Mouse (Mus musculus) kidney, embryonic 14.5 days (tissue): Measurements from ENCODE around the gene Hsf5. TPM values are rescaled to one million over a fixed set of nuclear protein-coding genes. Genes with fewer than 3 reads are reported as not detected.

Source experiments
- ATAC-seq: fragments of 200-750 bp; cut with Nextera tagmentation; 2 replicates; pipeline ENCODE4 v1.8.0; 2017; ENCODE audit warnings: moderate number of reproducible peaks, mild to moderate bottlenecking, moderate TSS enrichment, moderate library complexity; ENCODE audit not compliant: low FRiP score, low TSS enrichment
- H3K27ac ChIP-seq: fragments of 300-500 bp; sonication (generic); 2 replicates; pipeline ENCODE4 v1.5.1; 2014; ENCODE audit warnings: low read depth, mild to moderate bottlenecking, low read length, moderate library complexity, mixed read lengths
- H3K27me3 ChIP-seq: fragments of 300-500 bp; sonication (generic); 2 replicates; pipeline ENCODE4 v1.6.1; 2014; ENCODE audit warnings: mild to moderate bottlenecking, low read length; ENCODE audit not compliant: control insufficient read depth, insufficient read depth
- H3K36me3 ChIP-seq: fragments of 300-500 bp; sonication (generic); 2 replicates; pipeline ENCODE4 v1.6.1; 2014; ENCODE audit warnings: low read length, mixed read lengths; ENCODE audit not compliant: control insufficient read depth, insufficient read depth
- H3K4me1 ChIP-seq: fragments of 300-500 bp; sonication (generic); 2 replicates; pipeline ENCODE4 v1.6.1; 2014; ENCODE audit warnings: low read length, mixed read lengths; ENCODE audit not compliant: control insufficient read depth, insufficient read depth
- H3K4me2 ChIP-seq: fragments of 300-500 bp; sonication (generic); replicated peaks from 2 replicates; pipeline ENCODE4 v1.6.1; 2014; ENCODE audit warnings: low read depth, mild to moderate bottlenecking, low read length
- H3K4me3 ChIP-seq: fragments of 300-500 bp; sonication (generic); 2 replicates; pipeline ENCODE4 v1.5.1; 2014; ENCODE audit warnings: mild to moderate bottlenecking, low read length
- H3K9ac ChIP-seq: fragments of 300-500 bp; sonication (generic); 2 replicates; pipeline ENCODE4 v1.6.1; 2014; ENCODE audit warnings: low read depth, mild to moderate bottlenecking, low read length, moderate library complexity
- H3K9me3 ChIP-seq: fragments of 300-500 bp; sonication (generic); 2 replicates; pipeline ENCODE4 v1.6.1; 2016; ENCODE audit warnings: low read length; ENCODE audit not compliant: control insufficient read depth
- WGBS: fragments of 180-500 bp; shearing (Covaris S2); extraction: QIAGEN DNeasy Blood & Tissue Kit; methylation state at CpG from one replicate; pipeline ENCODE4 v1.1.7; 2014; 5-methylcytosine and 5-hydroxymethylcytosine counted together
- polyA plus RNA-seq: library from polyadenylated mRNA; unstranded; fragments of >200 nt; fragmentation: Nextera tagmentation; extraction: Ambion mirVana; gene quantifications from 2 replicates; pipeline ENCODE4 v1.2.1, GENCODE M21; 2014

Gene Hsf5
- polyA plus RNA-seq, 1 experiment from 2014 or later = 0.24 TPM

GRCm38 (mm10) chr11:87578963-87579601 is 37.9 kb upstream of the Hsf5 start:
- peak; percentile 38; the same call in 1 of the 2 replicates for ATAC-seq

GRCm38 (mm10) chr11:87579713-87580112 is 37.3 kb upstream of the Hsf5 start:
- no peaks in the 10 kb centered on the region for H3K9me3 ChIP-seq
- H3K27ac ChIP-seq = no peak overlapping the region
- peak overlapping the region; percentile 28; the same call in 1 of the 2 replicates for H3K9ac ChIP-seq
- H3K27me3 ChIP-seq = no peaks in the 10 kb centered on the region
- H3K4me3 ChIP-seq = no peak overlapping the region
- H3K4me2 ChIP-seq = peak overlapping the region; percentile 92
- no peak for ATAC-seq
- WGBS = 65% methylated on average over 1 of the region's 1 CpGs
- H3K4me1 ChIP-seq = peaks cover 26% of the 10 kb centered on the region; the same call in 1 of the 2 replicates
- no peaks in the 10 kb centered on the region for H3K36me3 ChIP-seq

More at GRCm38 (mm10) chr11:87578963-87579601, 37.9 kb upstream of the Hsf5 start:
- Histone ChIP-seq H3K4me2 (peak overlapping the region; percentile 92), H3K27ac (peak overlapping the region; percentile 90; the same call in 1 of the 2 replicates), H3K9me3 (no peaks in the 10 kb centered on the region), H3K27me3 (no peaks in the 10 kb centered on the region), H3K4me3 (peak overlapping the region; percentile 59), H3K9ac (peak overlapping the region; percentile 68), H3K36me3 (no peaks in the 10 kb centered on the region), H3K4me1 (peaks cover 21% of the 10 kb centered on the region; the same call in 1 of the 2 replicates)
- 17% methylated on average over 10 of the region's 10 CpGs for whole genome bisulfite sequencing

- Histone ChIP-seq H3K27me3 (no peaks in the 10 kb centered on the region), H3K9ac (no peak overlapping the region), H3K4me1 (peaks cover 31% of the 10 kb centered on the region; the same call in 1 of the 2 replicates), H3K9me3 (no peaks in the 10 kb centered on the region), H3K36me3 (no peaks in the 10 kb centered on the region), H3K27ac (no peak overlapping the region), H3K4me3 (no peak overlapping the region), H3K4me2 (no peak overlapping the region)
- WGBS = 58% methylated on average over 10 of the region's 10 CpGs
- ATAC-seq = no peak
These were observed 36.4 kb upstream of the Hsf5 start for GRCm38 (mm10) chr11:87580543-87581085.

- no peaks in the 10 kb centered on the region for H3K9me3 ChIP-seq
- WGBS = 85% methylated on average over 12 of the region's 12 CpGs
- no peak overlapping the region for H3K27ac ChIP-seq
- no peak overlapping the region for H3K4me3 ChIP-seq
- no peaks in the 10 kb centered on the region for H3K27me3 ChIP-seq
- no peaks in the 10 kb centered on the region for H3K36me3 ChIP-seq
- H3K9ac ChIP-seq = no peak overlapping the region
- peaks cover 31% of the 10 kb centered on the region; the same call in 1 of the 2 replicates for H3K4me1 ChIP-seq
- H3K4me2 ChIP-seq = no peak overlapping the region
- no peak for ATAC-seq
These were observed 35.7 kb upstream of the Hsf5 start for GRCm38 (mm10) chr11:87581161-87581865.

GRCm38 (mm10) chr11:87581933-87582710 is 34.8 kb upstream of the Hsf5 start:
- Histone ChIP-seq H3K4me1 (peaks cover 29% of the 10 kb centered on the region; the same call in 1 of the 2 replicates), H3K9me3 (no peaks in the 10 kb centered on the region), H3K9ac (no peak overlapping the region), H3K36me3 (no peaks in the 10 kb centered on the region), H3K4me2 (no peak overlapping the region), H3K27ac (no peak overlapping the region), H3K27me3 (no peaks in the 10 kb centered on the region), H3K4me3 (no peak overlapping the region)
- WGBS = 81% methylated on average over 8 of the region's 8 CpGs
- ATAC-seq = no peak

GRCm38 (mm10) chr11:87583291-87584034 is 33.5 kb upstream of the Hsf5 start:
- Histone ChIP-seq H3K4me3 (no peak overlapping the region), H3K9ac (no peak overlapping the region), H3K36me3 (no peaks in the 10 kb centered on the region), H3K4me1 (0 out of 2 replicates have a peak, but pooled peaks cover 19% of the 10 kb centered on the region), H3K9me3 (no peaks in the 10 kb centered on the region), H3K27ac (no peak overlapping the region), H3K27me3 (no peaks in the 10 kb centered on the region), H3K4me2 (no peak overlapping the region)
- WGBS = 75% methylated on average over 6 of the region's 6 CpGs
- ATAC-seq = no peak

- no peak for ATAC-seq
- H3K4me1 ChIP-seq = peaks cover 15% of the 10 kb centered on the region
- no peaks in the 10 kb centered on the region for H3K27me3 ChIP-seq
- no peak overlapping the region for H3K4me3 ChIP-seq
- H3K4me2 ChIP-seq = no peak overlapping the region
- H3K9me3 ChIP-seq = no peaks in the 10 kb centered on the region
- WGBS = 68% methylated on average over 10 of the region's 10 CpGs
- no peak overlapping the region for H3K9ac ChIP-seq
- no peak overlapping the region for H3K27ac ChIP-seq
- H3K36me3 ChIP-seq = no peaks in the 10 kb centered on the region
These were observed 32.1 kb upstream of the Hsf5 start for GRCm38 (mm10) chr11:87584711-87585505.
